Mouse (Mus musculus) bone marrow macrophage, adult 2 months (primary cell): Measurements from ENCODE around the gene Olfr1029. TPM values are rescaled to one million over a fixed set of nuclear protein-coding genes. Genes with fewer than 3 reads are reported as not detected.
"Not testable (repeated sequence)": the region's sequence is repeated elsewhere in the genome, so short reads cannot be mapped to it uniquely, and the experiment has no call there.

ENCODE experiments used
- H3K27ac ChIP-seq: 2 replicates; pipeline ENCODE4 v1.5.1; 2012; ENCODE audit warnings: low read depth, low read length; ENCODE audit not compliant: insufficient read depth
- H3K4me1 ChIP-seq: 2 replicates; pipeline ENCODE4 v1.6.1; 2012; ENCODE audit warnings: low read length; ENCODE audit not compliant: control insufficient read depth, insufficient read depth
- H3K4me3 ChIP-seq: 2 replicates; pipeline ENCODE4 v1.5.1; 2012; ENCODE audit warnings: mild to moderate bottlenecking, low read length, moderate library complexity; ENCODE audit not compliant: insufficient read depth
- CTCF ChIP-seq: IDR thresholded peaks from 2 replicates; pipeline ENCODE4 v1.5.1; 2012; ENCODE audit warnings: low read depth, mild to moderate bottlenecking, low read length, moderate library complexity
- POLR2A ChIP-seq: IDR thresholded peaks from 2 replicates; pipeline ENCODE4 v1.6.1; 2012; ENCODE audit warnings: mild to moderate bottlenecking, low read depth, low read length, borderline replicate concordance
- polyA plus RNA-seq: library from polyadenylated mRNA; stranded (reverse); fragments of >200 nt; gene quantifications from 2 replicates; pipeline ENCODE4 v1.2.4, GENCODE M21; 2012; ENCODE audit not compliant: missing spikeins, insufficient read depth, insufficient read length

Olfr1029 gene
- polyA plus RNA-seq, result not detected in 2 replicates

DNA sequence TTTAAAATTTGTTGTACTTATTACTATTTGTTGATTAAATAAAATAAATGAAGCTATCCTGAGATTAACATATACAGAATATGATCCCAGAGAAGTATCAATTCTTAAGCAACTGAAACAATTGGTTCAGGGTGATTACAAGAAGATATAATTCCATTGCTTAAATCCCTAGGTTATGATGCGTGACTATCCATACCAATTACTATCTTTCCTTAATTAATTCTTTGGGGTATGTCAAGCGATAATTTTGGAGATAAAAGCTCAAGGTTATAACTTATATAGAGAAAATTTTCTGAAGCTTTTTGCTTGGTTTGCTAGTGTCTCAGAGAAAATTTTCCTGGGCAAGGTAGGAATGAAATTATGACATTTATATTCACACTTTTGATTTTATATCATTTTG lies at the start of gene Olfr1029:
TSS of gene Olfr1029 (plus strand) at position 301 of the 400 bp plus-strand sequence.
- Histone ChIP-seq H3K27ac (no peak within 1 kb of the TSS), H3K4me3 (no peak within 1 kb of the TSS), H3K4me1 (no peaks in the 10 kb centered on the region)
- TF ChIP-seq POLR2A (no peak), CTCF (no peak)

DNA sequence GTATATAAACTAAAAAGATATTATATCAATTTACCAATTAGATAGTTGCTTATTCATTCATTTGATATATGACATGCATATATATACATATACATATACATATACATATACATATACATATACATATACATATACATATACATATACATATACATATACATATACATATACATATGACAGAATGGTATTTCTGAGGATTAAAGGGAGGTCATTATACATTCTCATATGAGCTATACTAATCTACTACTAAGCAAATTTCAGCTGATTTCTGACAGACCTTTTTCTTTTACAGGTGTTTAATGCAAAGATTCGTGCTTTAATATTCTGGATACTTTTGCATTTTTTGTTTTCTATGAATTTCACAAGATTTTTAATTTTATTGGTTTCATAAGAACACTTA lies 23.6 kb upstream of the Olfr1029 start, which contains the start of gene Olfr1028:
TSS of gene Olfr1028 (plus strand) at position 301 of the 400 bp plus-strand sequence.
- H3K27ac ChIP-seq, result no peak within 1 kb of the TSS
- no peak within 1 kb of the TSS for H3K4me3 ChIP-seq
- TF ChIP-seq POLR2A (no peak), CTCF (no peak)
- no peaks in the 10 kb centered on the region for H3K4me1 ChIP-seq

DNA sequence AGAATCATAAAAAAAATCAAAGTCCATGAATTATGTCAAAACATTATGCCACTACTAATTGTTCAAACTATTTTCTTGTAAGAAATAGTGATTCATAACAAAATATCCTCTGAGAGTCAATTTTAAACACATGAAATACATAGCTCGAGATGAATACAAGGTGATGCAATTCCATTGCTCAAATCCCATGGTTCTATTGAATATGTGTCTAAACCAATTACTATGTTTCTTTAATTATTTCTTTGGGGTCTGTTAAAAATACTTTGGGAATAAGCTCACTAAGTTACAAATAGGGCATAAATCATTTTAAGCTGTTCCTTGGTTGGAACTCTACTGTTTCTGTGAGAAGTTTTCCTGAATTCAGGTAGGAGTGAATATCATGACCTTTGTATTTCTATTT lies 5.3 kb downstream of the Olfr1029 start, which contains the start of gene Olfr1030:
TSS of gene Olfr1030 (plus strand) at position 301 of the 400 bp plus-strand sequence.
- no peaks in the 10 kb centered on the region for H3K4me1 ChIP-seq
- H3K27ac ChIP-seq, result no peak within 1 kb of the TSS
- TF ChIP-seq POLR2A (no peak), CTCF (no peak)
- H3K4me3 ChIP-seq, result no peak within 1 kb of the TSS

DNA sequence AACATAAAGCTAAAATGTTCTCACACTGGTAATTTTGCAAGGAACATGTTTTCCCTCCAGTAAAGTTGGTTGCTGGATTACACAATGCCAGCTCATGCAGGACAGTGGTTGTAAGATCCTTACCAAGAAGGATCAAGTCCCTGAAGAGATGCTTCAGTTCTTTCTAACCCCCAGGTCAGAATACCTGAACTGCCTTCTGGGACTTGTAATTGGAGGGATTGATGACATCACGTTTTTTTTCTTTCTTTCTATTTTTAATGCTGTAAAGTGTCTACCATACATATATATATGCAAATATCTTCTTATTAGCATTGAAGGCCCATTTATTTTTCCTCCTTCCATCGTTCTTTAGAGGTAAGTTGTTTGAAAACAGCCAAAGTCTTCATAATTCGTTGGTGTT lies 16.3 kb downstream of the Olfr1029 start, which contains the start of gene Olfr1031:
TSS of gene Olfr1031 (plus strand) at position 301 of the 400 bp plus-strand sequence.
- Histone ChIP-seq H3K27ac (no peak within 1 kb of the TSS), H3K4me3 (no peak within 1 kb of the TSS), H3K4me1 (no peaks in the 10 kb centered on the region)
- TF ChIP-seq CTCF (no peak), POLR2A (no peak)

DNA sequence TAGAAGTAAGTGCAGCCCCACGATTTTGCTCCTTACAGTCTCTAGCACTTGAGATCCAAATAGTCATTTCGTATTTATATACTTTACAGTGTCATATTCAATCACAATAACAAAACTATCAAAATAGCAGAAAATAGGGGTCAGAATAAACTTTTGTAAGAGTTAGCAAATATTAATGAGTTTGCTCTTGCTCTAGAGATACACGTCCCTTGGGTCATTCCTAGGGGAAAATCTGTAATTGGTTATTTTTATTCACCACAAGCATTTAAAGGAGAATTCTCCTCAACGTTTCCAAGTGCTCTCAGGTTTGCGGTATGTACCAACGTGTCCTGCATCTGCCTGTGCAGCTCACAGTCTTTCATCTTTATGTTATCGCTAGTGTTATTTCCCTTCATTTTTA lies 31.5 kb downstream of the Olfr1029 start, which contains the start of gene Olfr1032:
TSS of gene Olfr1032 (plus strand) at position 301 of the 400 bp plus-strand sequence.
- H3K4me1 ChIP-seq, result no peaks in the 10 kb centered on the region
- no peak for TF ChIP-seq CTCF
- no peak for TF ChIP-seq POLR2A
- H3K27ac ChIP-seq, result no peak within 1 kb of the TSS
- H3K4me3 ChIP-seq, result no peak within 1 kb of the TSS

DNA sequence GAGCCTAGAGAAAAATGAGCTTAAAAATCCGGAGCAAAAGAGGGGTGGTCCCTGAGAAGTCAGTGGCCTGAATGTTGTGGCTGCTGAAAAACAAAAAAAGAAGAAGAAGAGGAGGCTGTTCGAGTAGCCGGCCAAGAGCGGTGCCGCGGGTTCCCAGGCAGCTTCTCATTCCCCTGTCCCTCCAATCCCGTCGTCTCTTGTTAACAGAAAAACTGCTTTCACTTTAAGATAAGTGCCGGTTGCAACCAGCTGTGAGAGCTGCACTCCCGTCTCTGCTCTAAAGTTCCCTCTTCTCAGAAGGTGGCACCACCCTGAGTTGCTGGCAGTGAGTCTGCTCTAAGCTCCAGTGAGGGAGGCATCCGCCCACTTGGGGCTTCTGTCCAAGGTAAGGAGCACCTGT lies 46.7 kb downstream of the Olfr1029 start, which contains the start of gene Olfr1033:
TSS of gene Olfr1033 (plus strand) at position 228 of the 400 bp plus-strand sequence.
- H3K27ac ChIP-seq, H3K4me1 ChIP-seq: not testable (repeated sequence)
- peak within 1 kb of the TSS; percentile 31; the same call in 1 of the 2 replicates for H3K4me3 ChIP-seq

DNA sequence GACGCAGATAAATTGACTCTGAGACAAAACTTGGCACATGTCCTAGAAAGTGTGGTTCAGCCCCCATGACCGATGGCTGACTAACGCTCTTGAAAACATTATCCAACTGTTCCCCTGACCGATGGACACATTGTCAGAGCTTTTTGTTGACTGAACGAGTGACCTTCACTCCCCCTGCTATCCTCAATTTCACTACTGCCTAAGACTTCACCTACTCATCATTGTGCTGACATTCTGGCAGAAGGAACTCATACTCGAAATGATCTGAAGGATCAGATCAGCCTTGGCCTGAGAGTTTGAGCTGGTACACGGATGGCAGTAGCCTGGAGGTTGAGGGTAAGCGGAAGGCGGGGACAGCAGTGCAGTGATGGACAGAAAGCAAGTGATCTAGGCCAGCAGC lies 47.8 kb downstream of the Olfr1029 start:
- not testable (repeated sequence) for H3K4me1 ChIP-seq, H3K27ac ChIP-seq, H3K4me3 ChIP-seq

Other genes with a start within 250 kb of the Olfr1029 start
- not detected in 2 replicates for gene Olfr1012, start 211.1 kb upstream of the Olfr1029 start, polyA plus RNA-seq
- gene Olfr1013, start 206.8 kb upstream of the Olfr1029 start, polyA plus RNA-seq, result not detected in 2 replicates
- not detected in 2 replicates for gene Olfr1014, start 201.2 kb upstream of the Olfr1029 start, polyA plus RNA-seq
- not detected in 2 replicates for gene Olfr1015, start 191.9 kb upstream of the Olfr1029 start, polyA plus RNA-seq
- gene Olfr1016, start 171.4 kb upstream of the Olfr1029 start, polyA plus RNA-seq, result not detected in 2 replicates
- gene Olfr1018, start 155.4 kb upstream of the Olfr1029 start, polyA plus RNA-seq, result not detected in 2 replicates
- not detected in 2 replicates for gene Olfr1019, start 128.4 kb upstream of the Olfr1029 start, polyA plus RNA-seq
- not detected in 2 replicates for gene Olfr1020, start 126.9 kb upstream of the Olfr1029 start, polyA plus RNA-seq
- gene Olfr1022, start 105.3 kb upstream of the Olfr1029 start, polyA plus RNA-seq, result not detected in 2 replicates
- not detected in 2 replicates for gene Olfr1023, start 88.3 kb upstream of the Olfr1029 start, polyA plus RNA-seq
- not detected in 2 replicates for gene Olfr1024, start 68.8 kb upstream of the Olfr1029 start, polyA plus RNA-seq
- gene Olfr1025-ps1, start 58.7 kb upstream of the Olfr1029 start, polyA plus RNA-seq, result not detected in 2 replicates
- gene Olfr1026, start 52.3 kb upstream of the Olfr1029 start, polyA plus RNA-seq, result not detected in 2 replicates
- gene Olfr1028, start 23.5 kb upstream of the Olfr1029 start, polyA plus RNA-seq, result not detected in 2 replicates
- 0.24 TPM in 1 of 2 replicates, not detected in the other for gene Olfr1030, start 5.4 kb downstream of the Olfr1029 start, polyA plus RNA-seq
- not detected in 2 replicates for gene Olfr1031, start 16.4 kb downstream of the Olfr1029 start, polyA plus RNA-seq
- not detected in 2 replicates for gene Olfr1032, start 31.6 kb downstream of the Olfr1029 start, polyA plus RNA-seq
- gene Olfr1033, start 46.7 kb downstream of the Olfr1029 start, polyA plus RNA-seq, result not detected in 2 replicates
- gene Olfr1034, start 72.0 kb downstream of the Olfr1029 start, polyA plus RNA-seq, result not detected in 2 replicates
- gene Olfr1036, start 100.1 kb downstream of the Olfr1029 start, polyA plus RNA-seq, result not detected in 2 replicates
- gene Olfr1037, start 113.5 kb downstream of the Olfr1029 start, polyA plus RNA-seq, result not detected in 2 replicates
- not detected in 2 replicates for gene Olfr1039, start 162.0 kb downstream of the Olfr1029 start, polyA plus RNA-seq
- not detected in 2 replicates for gene Olfr1040, start 172.8 kb downstream of the Olfr1029 start, polyA plus RNA-seq
- gene Olfr1042, start 187.9 kb downstream of the Olfr1029 start, polyA plus RNA-seq, result 0.16 TPM in 1 of 2 replicates, not detected in the other
- gene Olfr1043, start 193.6 kb downstream of the Olfr1029 start, polyA plus RNA-seq, result not detected in 2 replicates
- gene Olfr1044, start 203.9 kb downstream of the Olfr1029 start, polyA plus RNA-seq, result not detected in 2 replicates
- not detected in 2 replicates for gene Olfr52, start 211.8 kb downstream of the Olfr1029 start, polyA plus RNA-seq
- gene Olfr1045, start 229.1 kb downstream of the Olfr1029 start, polyA plus RNA-seq, result not detected in 2 replicates
- not detected in 2 replicates for gene Olfr1046, start 245.4 kb downstream of the Olfr1029 start, polyA plus RNA-seq